Mouse (Mus musculus): ENCODE data around the gene Got1.

The Got1 gene

GRCm38 (mm10) chr19:43487429-43487828 is 37.0 kb downstream of the Got1 start:
- in situ Hi-C loops (cut with MboI, MseI) = no loop called here

- in situ Hi-C loops (cut with MboI, MseI) = no loop called here
Measured at GRCm38 (mm10) chr19:43480512-43480911, 43.9 kb downstream of the Got1 start.

GRCm38 (mm10) chr19:43479431-43479830 is 45.0 kb downstream of the Got1 start:
- in situ Hi-C loops (cut with MboI, MseI) = loop anchor here (10.0 kb wide), 1 partner anchor 685 kb away; no protein-coding TSS in a partner anchor

- in situ Hi-C loops (cut with MboI, MseI) = loop anchor here (10.0 kb wide), 1 partner anchor 684 kb away; no protein-coding TSS in a partner anchor
Measured at GRCm38 (mm10) chr19:43478891-43479290, 45.5 kb downstream of the Got1 start.

GRCm38 (mm10) chr19:43477436-43477835 is 47.0 kb downstream of the Got1 start:
- in situ Hi-C loops (cut with MboI, MseI) = loop anchor here (10.0 kb wide), 1 partner anchor 683 kb away; no protein-coding TSS in a partner anchor

GRCm38 (mm10) chr19:43476063-43476462 is 48.3 kb downstream of the Got1 start:
- in situ Hi-C loops (cut with MboI, MseI) = loop anchor here (10.0 kb wide), 1 partner anchor 681 kb away; no protein-coding TSS in a partner anchor

GRCm38 (mm10) chr19:43475642-43476041 is 48.8 kb downstream of the Got1 start:
- in situ Hi-C loops (cut with MboI, MseI) = loop anchor here (10.0 kb wide), 1 partner anchor 681 kb away; no protein-coding TSS in a partner anchor

- in situ Hi-C loops (cut with MboI, MseI) = loop anchor here (10.0 kb wide), 1 partner anchor 678 kb away; no protein-coding TSS in a partner anchor
Measured at GRCm38 (mm10) chr19:43472781-43473180, 51.6 kb downstream of the Got1 start.

- in situ Hi-C loops (cut with MboI, MseI) = loop anchor here (10.0 kb wide), 1 partner anchor 678 kb away; no protein-coding TSS in a partner anchor
Measured at GRCm38 (mm10) chr19:43472331-43472730, 52.1 kb downstream of the Got1 start.

- in situ Hi-C loops (cut with MboI, MseI) = no loop called here
Measured at GRCm38 (mm10) chr19:43469333-43469732, 55.1 kb downstream of the Got1 start.

GRCm38 (mm10) chr19:43467927-43468685 is 56.3 kb downstream of the Got1 start:
- in situ Hi-C loops (cut with MboI, MseI) = no loop called here

GRCm38 (mm10) chr19:43465601-43466255 is 58.7 kb downstream of the Got1 start:
- in situ Hi-C loops (cut with MboI, MseI) = no loop called here

- in situ Hi-C loops (cut with MboI, MseI) = no loop called here
Measured at GRCm38 (mm10) chr19:43465076-43465475, 59.3 kb downstream of the Got1 start.

- in situ Hi-C loops (cut with MboI, MseI) = no loop called here
Measured at GRCm38 (mm10) chr19:43464294-43464687, 60.1 kb downstream of the Got1 start.

- in situ Hi-C loops (cut with MboI, MseI) = no loop called here
Measured at GRCm38 (mm10) chr19:43463546-43464293, 60.7 kb downstream of the Got1 start.

- in situ Hi-C loops (cut with MboI, MseI) = no loop called here
Measured at GRCm38 (mm10) chr19:43462141-43462540, 62.3 kb downstream of the Got1 start.

GRCm38 (mm10) chr19:43460481-43460880 is 63.9 kb downstream of the Got1 start:
- in situ Hi-C loops (cut with MboI, MseI) = no loop called here

- in situ Hi-C loops (cut with MboI, MseI) = no loop called here
Measured at GRCm38 (mm10) chr19:43459948-43460347, 64.5 kb downstream of the Got1 start.

GRCm38 (mm10) chr19:43453025-43453424 is 71.4 kb downstream of the Got1 start:
- in situ Hi-C loops (cut with MboI, MseI) = no loop called here

GRCm38 (mm10) chr19:43452176-43452575 is 72.2 kb downstream of the Got1 start:
- in situ Hi-C loops (cut with MboI, MseI) = no loop called here

- in situ Hi-C loops (cut with MboI, MseI) = no loop called here
Measured at GRCm38 (mm10) chr19:43451563-43451962, 72.8 kb downstream of the Got1 start.
